Mouse (Mus musculus) kidney, adult 2 months (tissue): ENCODE data around the gene Chtf18.

ENCODE experiments used
- CTCF ChIP-seq: fragments of 200-500 bp; conservative IDR thresholded peaks from 2 replicates; pipeline ENCODE4 v1.5.1; 2011; ENCODE audit warnings: low read depth, mild to moderate bottlenecking, control low read depth, low read length, moderate library complexity, mixed read lengths; ENCODE audit not compliant: insufficient read depth, insufficient read length
- POLR2A ChIP-seq: fragments of 200-500 bp; IDR thresholded peaks from one replicate; pipeline ENCODE4 v1.6.1; 2011; ENCODE audit warnings: low read depth, low read length, control low read depth

GRCm38 (mm10) chr17:25735745-25736144, 8.5 kb upstream of the Chtf18 start, which contains the start of gene Mslnl:
- TF ChIP-seq CTCF (no peak), POLR2A (no peak)
